Mouse (Mus musculus): ENCODE data around the gene Cmc1. TPM values are rescaled to one million over a fixed set of nuclear protein-coding genes. Genes with fewer than 3 reads are reported as not detected.
A peak's percentile ranks its signal among the peaks of the same experiment; 100 is the strongest.

The Cmc1 gene
- polyA plus RNA-seq, 1 experiment from 2014 or later: 32.2 TPM

- Histone ChIP-seq H3K4me1 (peaks cover 23% of the 10 kb centered on the region), H3K4me3 (no peak overlapping the region), H3K27ac (no peak overlapping the region), H3K4me2 (no peak overlapping the region), H3K9me3 (no peaks in the 10 kb centered on the region), H3K27me3 (replicated peaks) (no peaks in the 10 kb centered on the region), H3K36me3 (replicated peaks) (0 out of 2 replicates have a peak, but pooled peaks cover 3% of the 10 kb centered on the region), H3K9ac (no peak overlapping the region)
- 31% methylated on average over 1 of the region's 1 CpGs for WGBS
- ATAC-seq (replicated peaks): no peak
Measured at GRCm38 (mm10) chr9:118045011-118045533, 104.9 kb downstream of the Cmc1 start.

- H3K4me2 ChIP-seq: no peak overlapping the region
- no peak overlapping the region for H3K4me3 ChIP-seq
- ATAC-seq (replicated peaks): no peak
- no peaks in the 10 kb centered on the region for H3K9me3 ChIP-seq
- H3K36me3 ChIP-seq (replicated peaks): 0 out of 2 replicates have a peak, but pooled peaks cover 3% of the 10 kb centered on the region
- H3K27ac ChIP-seq: no peak overlapping the region
- no peaks in the 10 kb centered on the region for H3K27me3 ChIP-seq (replicated peaks)
- peaks cover 23% of the 10 kb centered on the region for H3K4me1 ChIP-seq
- no peak overlapping the region for H3K9ac ChIP-seq
- 95% methylated on average over 3 of the region's 3 CpGs for WGBS
Measured at GRCm38 (mm10) chr9:118043581-118043980, 106.4 kb downstream of the Cmc1 start.

GRCm38 (mm10) chr9:118042738-118043137, 107.2 kb downstream of the Cmc1 start:
- 89% methylated on average over 4 of the region's 4 CpGs for WGBS
- Histone ChIP-seq H3K36me3 (replicated peaks) (no peaks in the 10 kb centered on the region), H3K9ac (no peak overlapping the region)

GRCm38 (mm10) chr9:118041646-118042045, 108.3 kb downstream of the Cmc1 start:
- Histone ChIP-seq H3K4me2 (peak overlapping the region; percentile 76), H3K4me1 (peaks cover 23% of the 10 kb centered on the region), H3K27ac (no peak overlapping the region), H3K9ac (peak overlapping the region; percentile 67; the same call in 1 of the 2 replicates), H3K36me3 (replicated peaks) (no peaks in the 10 kb centered on the region), H3K9me3 (no peaks in the 10 kb centered on the region), H3K27me3 (replicated peaks) (no peaks in the 10 kb centered on the region), H3K4me3 (peak overlapping the region; percentile 57)
- no peak for ATAC-seq (replicated peaks)
- 19% methylated on average over 5 of the region's 5 CpGs for WGBS

More at GRCm38 (mm10) chr9:118042738-118043137, 107.2 kb downstream of the Cmc1 start:
- Histone ChIP-seq H3K27me3 (replicated peaks) (no peaks in the 10 kb centered on the region), H3K9me3 (no peaks in the 10 kb centered on the region), H3K27ac (no peak overlapping the region), H3K4me3 (no peak overlapping the region), H3K4me2 (no peak overlapping the region), H3K4me1 (peaks cover 23% of the 10 kb centered on the region)
- ATAC-seq (replicated peaks): no peak

GRCm38 (mm10) chr9:118041022-118041400, 109.0 kb downstream of the Cmc1 start:
- WGBS: under 1% methylated on average over 21 of the region's 21 CpGs
- no peaks in the 10 kb centered on the region for H3K27me3 ChIP-seq (replicated peaks)

GRCm38 (mm10) chr9:118040218-118041021, 109.6 kb downstream of the Cmc1 start, which contains the start of gene Azi2:
TSS of gene Azi2 (plus strand) at chr9:118040499.
- under 1% methylated on average over 83 of the region's 87 CpGs for WGBS
- Histone ChIP-seq H3K4me3 (peak within 1 kb of the TSS; percentile 57), H3K27me3 (replicated peaks) (no peaks in the 10 kb centered on the region), H3K27ac (peak within 1 kb of the TSS; percentile 89), H3K9ac (peak within 1 kb of the TSS; percentile 67), H3K4me1 (peaks cover 23% of the 10 kb centered on the region), H3K36me3 (replicated peaks) (no peaks in the 10 kb centered on the region), H3K4me2 (peak within 1 kb of the TSS; percentile 76), H3K9me3 (no peaks in the 10 kb centered on the region)
- peak; percentile 99 for ATAC-seq (replicated peaks)

More at GRCm38 (mm10) chr9:118041022-118041400, 109.0 kb downstream of the Cmc1 start:
- Histone ChIP-seq H3K9ac (peak overlapping the region; percentile 67), H3K4me2 (peak overlapping the region; percentile 76), H3K4me1 (peaks cover 23% of the 10 kb centered on the region), H3K27ac (peak overlapping the region; percentile 89), H3K9me3 (no peaks in the 10 kb centered on the region), H3K36me3 (replicated peaks) (no peaks in the 10 kb centered on the region), H3K4me3 (peak overlapping the region; percentile 57)
- no peak for ATAC-seq (replicated peaks)

GRCm38 (mm10) chr9:118034990-118035389, 115.0 kb downstream of the Cmc1 start:
- Histone ChIP-seq H3K36me3 (replicated peaks) (no peaks in the 10 kb centered on the region), H3K4me3 (no peak overlapping the region), H3K9me3 (no peaks in the 10 kb centered on the region), H3K4me2 (no peak overlapping the region), H3K4me1 (no peaks in the 10 kb centered on the region), H3K27me3 (replicated peaks) (no peaks in the 10 kb centered on the region), H3K27ac (no peak overlapping the region), H3K9ac (no peak overlapping the region)
- 81% methylated on average over 3 of the region's 3 CpGs for WGBS
- no peak for ATAC-seq (replicated peaks)

- H3K4me2 ChIP-seq: no peak overlapping the region
- no peaks in the 10 kb centered on the region for H3K9me3 ChIP-seq
- H3K36me3 ChIP-seq (replicated peaks): no peaks in the 10 kb centered on the region
- H3K9ac ChIP-seq: no peak overlapping the region
- no peak overlapping the region for H3K27ac ChIP-seq
- 66% methylated on average over 2 of the region's 2 CpGs for WGBS
- no peaks in the 10 kb centered on the region for H3K4me1 ChIP-seq
- no peak for ATAC-seq (replicated peaks)
- no peak overlapping the region for H3K4me3 ChIP-seq
- no peaks in the 10 kb centered on the region for H3K27me3 ChIP-seq (replicated peaks)
Measured at GRCm38 (mm10) chr9:118031694-118032093, 118.3 kb downstream of the Cmc1 start.

- Histone ChIP-seq H3K27me3 (replicated peaks) (no peaks in the 10 kb centered on the region), H3K9ac (no peak overlapping the region), H3K9me3 (no peaks in the 10 kb centered on the region), H3K4me3 (no peak overlapping the region), H3K36me3 (replicated peaks) (no peaks in the 10 kb centered on the region), H3K4me2 (no peak overlapping the region), H3K27ac (no peak overlapping the region), H3K4me1 (no peaks in the 10 kb centered on the region)
- 100% methylated on average over 1 of the region's 1 CpGs for WGBS
- no peak for ATAC-seq (replicated peaks)
Measured at GRCm38 (mm10) chr9:118030252-118030651, 119.7 kb downstream of the Cmc1 start.

- Histone ChIP-seq H3K36me3 (replicated peaks) (no peaks in the 10 kb centered on the region), H3K27ac (no peak overlapping the region), H3K27me3 (replicated peaks) (no peaks in the 10 kb centered on the region), H3K4me1 (no peaks in the 10 kb centered on the region), H3K9me3 (no peaks in the 10 kb centered on the region), H3K4me3 (no peak overlapping the region), H3K4me2 (no peak overlapping the region), H3K9ac (no peak overlapping the region)
- 58% methylated on average over 4 of the region's 4 CpGs for WGBS
- ATAC-seq (replicated peaks): no peak
Measured at GRCm38 (mm10) chr9:118029490-118029889, 120.5 kb downstream of the Cmc1 start.

GRCm38 (mm10) chr9:118024966-118025365, 125.0 kb downstream of the Cmc1 start:
- no peaks in the 10 kb centered on the region for H3K4me1 ChIP-seq
- WGBS: 67% methylated on average over 2 of the region's 2 CpGs
- no peaks in the 10 kb centered on the region for H3K36me3 ChIP-seq (replicated peaks)
- H3K4me2 ChIP-seq: no peak overlapping the region
- H3K27me3 ChIP-seq (replicated peaks): no peaks in the 10 kb centered on the region
- H3K4me3 ChIP-seq: no peak overlapping the region
- H3K27ac ChIP-seq: no peak overlapping the region
- H3K9ac ChIP-seq: no peak overlapping the region
- no peaks in the 10 kb centered on the region for H3K9me3 ChIP-seq
- no peak for ATAC-seq (replicated peaks)

Measured in midbrain, embryonic 15.5 days (tissue).